Comparison of ENCODE assay signal across 22 mouse cellular contexts in the genomic region with DNA sequence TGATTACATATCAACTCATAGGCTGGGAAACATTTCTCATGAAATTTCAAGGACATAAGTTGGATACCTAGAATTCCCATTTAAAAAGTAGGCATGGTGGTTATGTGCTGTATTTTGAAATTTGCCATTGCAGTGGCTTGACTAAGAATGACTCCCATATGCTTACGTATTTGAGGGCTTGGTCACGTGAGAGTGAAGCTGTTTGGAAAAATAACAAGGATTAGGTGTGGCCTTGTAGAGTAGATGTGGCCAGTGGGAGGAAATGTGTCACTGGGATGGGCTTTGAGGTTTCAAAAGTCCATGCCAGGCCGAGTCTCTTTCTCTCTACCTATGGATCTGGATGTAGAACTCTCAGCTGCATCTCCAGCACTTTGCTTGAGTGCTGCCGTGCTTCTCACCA.
"Had no signal": no experiment of that assay in that cellular context is flagged by ENCODE, and none has a peak within 500 bp of the region (broad histone marks: within the 10 kb centered on the region; RNA-seq: fewer than 3 reads in every experiment).

No protein-coding gene starts in this region.

- H3K36me3 ChIP-seq: heart, embryonic 13.5 days; heart, embryonic 15.5 days; hindbrain, embryonic 13.5 days; hindbrain, embryonic 15.5 days; intestine, embryonic 15.5 days; limb, embryonic 12.5 days had no signal

- H3K27me3 ChIP-seq: heart, embryonic 13.5 days; heart, embryonic 15.5 days; hindbrain, embryonic 13.5 days; hindbrain, embryonic 15.5 days; intestine, embryonic 15.5 days; limb, embryonic 12.5 days had no signal

- DNase-seq: gastrocnemius, adult 2 months; gastrocnemius, postnatal 14 days; gastrocnemius, postnatal 36 days; heart, adult 11 months; heart, adult 2 months; heart, postnatal 14 days; heart, postnatal 36 days; kidney, adult 18-20 months; kidney, adult 8-10 months; kidney, postnatal 10 days; kidney, postnatal 25 days; kidney, postnatal 4 days; liver had no signal

- H3K4me3 ChIP-seq: gastrocnemius, adult 2 months; heart, adult 2 months; heart, embryonic 13.5 days; heart, embryonic 15.5 days; hindbrain, embryonic 13.5 days; hindbrain, embryonic 15.5 days; intestine, embryonic 15.5 days; layer of hippocampus, adult 2 months; left cerebral cortex, adult 2 months; limb, embryonic 10.5 days; limb, embryonic 12.5 days had no signal
